Mouse (Mus musculus): ENCODE data around the gene Xpot. TPM values are rescaled to one million over a fixed set of nuclear protein-coding genes. Genes with fewer than 3 reads are reported as not detected.

Gene Xpot
- polyA plus RNA-seq, 1 experiment: 24.8 TPM

GRCm38 (mm10) chr10:121583016-121583415 lies 43.1 kb downstream of the Xpot start:
- H3K27me3 ChIP-seq (replicated peaks): no peaks in the 10 kb centered on the region

DNA sequence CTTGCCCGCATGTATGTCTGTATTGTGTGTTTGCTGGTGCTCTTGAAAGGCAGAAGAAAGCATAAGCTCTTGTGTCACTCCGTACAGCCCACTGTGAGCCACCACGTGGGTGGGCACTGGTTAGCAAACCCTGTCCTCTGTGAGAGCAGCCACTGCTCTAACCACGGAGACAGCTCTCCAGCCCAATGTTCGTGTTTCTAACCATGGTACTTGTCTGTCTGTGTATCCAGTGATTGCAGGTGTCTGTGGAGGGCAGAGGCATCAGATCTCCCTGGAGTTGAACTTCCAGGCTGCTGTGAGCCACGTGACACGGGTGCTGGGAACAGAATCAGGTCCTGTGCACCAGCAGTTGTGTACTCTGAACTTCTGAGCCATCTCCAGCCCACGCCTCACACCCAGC lies 43.8 kb downstream of the Xpot start:
- TF ChIP-seq FLI1 (IDR thresholded peaks at IDR 0.05; ENCODE audit: low read length) (no peak), GATA1 (IDR thresholded peaks at IDR 0.05; ENCODE audit: borderline replicate concordance, low read length) (no peak)
- H3K27me3 ChIP-seq (replicated peaks): no peaks in the 10 kb centered on the region
- H3K4me3 ChIP-seq (replicated peaks): peak overlapping the region; percentile 18
- H3K9me3 ChIP-seq: no peaks in the 10 kb centered on the region
- peaks cover 56% of the 10 kb centered on the region for H3K36me3 ChIP-seq (replicated peaks; ENCODE audit: low read length)
- peaks cover 46% of the 10 kb centered on the region for H3K4me1 ChIP-seq

More at GRCm38 (mm10) chr10:121583016-121583415, 43.1 kb downstream of the Xpot start:
- no peak for TF ChIP-seq FLI1 (IDR thresholded peaks at IDR 0.05; ENCODE audit: low read length)
- no peak for TF ChIP-seq GATA1 (IDR thresholded peaks at IDR 0.05; ENCODE audit: borderline replicate concordance, low read length)
- H3K4me1 ChIP-seq: peaks cover 53% of the 10 kb centered on the region
- no peak overlapping the region for H3K4me3 ChIP-seq (replicated peaks)
- no peaks in the 10 kb centered on the region for H3K9me3 ChIP-seq
- H3K36me3 ChIP-seq (replicated peaks; ENCODE audit: low read length): peaks cover 51% of the 10 kb centered on the region

DNA sequence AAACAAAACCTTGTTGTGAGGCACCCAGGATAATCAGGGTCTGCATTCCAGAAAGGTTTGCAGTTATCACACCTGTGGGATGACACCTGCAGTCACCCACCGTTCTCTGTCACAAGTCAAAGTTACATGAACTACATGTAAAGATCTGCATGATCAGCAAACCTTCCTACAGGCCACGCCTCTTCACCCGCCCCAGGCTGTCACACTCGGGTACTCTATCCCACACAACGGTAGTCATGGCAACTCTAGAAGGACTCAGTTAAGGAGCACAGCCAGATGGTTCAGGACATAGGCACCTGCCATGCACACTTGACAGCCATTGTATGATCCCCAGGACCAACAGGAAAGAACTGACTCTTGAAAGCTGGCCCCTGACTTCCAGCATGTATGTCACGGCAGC lies 44.7 kb downstream of the Xpot start:
- Histone ChIP-seq H3K4me3 (replicated peaks) (no peak overlapping the region), H3K27me3 (replicated peaks) (no peaks in the 10 kb centered on the region), H3K36me3 (replicated peaks; ENCODE audit: low read length) (peaks cover 58% of the 10 kb centered on the region), H3K4me1 (peaks cover 46% of the 10 kb centered on the region), H3K9me3 (no peaks in the 10 kb centered on the region)
- no peak for TF ChIP-seq FLI1 (IDR thresholded peaks at IDR 0.05; ENCODE audit: low read length)
- no peak for TF ChIP-seq GATA1 (IDR thresholded peaks at IDR 0.05; ENCODE audit: borderline replicate concordance, low read length)

GRCm38 (mm10) chr10:121580381-121580780 lies 45.8 kb downstream of the Xpot start:
- H3K4me3 ChIP-seq (replicated peaks): no peak overlapping the region
- TF ChIP-seq FLI1 (IDR thresholded peaks at IDR 0.05; ENCODE audit: low read length) (no peak), GATA1 (IDR thresholded peaks at IDR 0.05; ENCODE audit: borderline replicate concordance, low read length) (no peak)
- peaks cover 68% of the 10 kb centered on the region for H3K36me3 ChIP-seq (replicated peaks; ENCODE audit: low read length)
- H3K27me3 ChIP-seq (replicated peaks): no peaks in the 10 kb centered on the region
- H3K4me1 ChIP-seq: peaks cover 40% of the 10 kb centered on the region
- H3K9me3 ChIP-seq: no peaks in the 10 kb centered on the region

- peaks cover 9% of the 10 kb centered on the region; the same call in 1 of the 2 replicates for H3K4me1 ChIP-seq
- TF ChIP-seq GATA1 (IDR thresholded peaks at IDR 0.05; ENCODE audit: borderline replicate concordance, low read length): no peak
- no peak for TF ChIP-seq FLI1 (IDR thresholded peaks at IDR 0.05; ENCODE audit: low read length)
- H3K4me3 ChIP-seq (replicated peaks): no peak overlapping the region
- H3K9me3 ChIP-seq: no peaks in the 10 kb centered on the region
- peaks cover 61% of the 10 kb centered on the region for H3K36me3 ChIP-seq (replicated peaks; ENCODE audit: low read length)
- no peaks in the 10 kb centered on the region for H3K27me3 ChIP-seq (replicated peaks)
Measured at GRCm38 (mm10) chr10:121576372-121576771, 49.8 kb downstream of the Xpot start.

DNA sequence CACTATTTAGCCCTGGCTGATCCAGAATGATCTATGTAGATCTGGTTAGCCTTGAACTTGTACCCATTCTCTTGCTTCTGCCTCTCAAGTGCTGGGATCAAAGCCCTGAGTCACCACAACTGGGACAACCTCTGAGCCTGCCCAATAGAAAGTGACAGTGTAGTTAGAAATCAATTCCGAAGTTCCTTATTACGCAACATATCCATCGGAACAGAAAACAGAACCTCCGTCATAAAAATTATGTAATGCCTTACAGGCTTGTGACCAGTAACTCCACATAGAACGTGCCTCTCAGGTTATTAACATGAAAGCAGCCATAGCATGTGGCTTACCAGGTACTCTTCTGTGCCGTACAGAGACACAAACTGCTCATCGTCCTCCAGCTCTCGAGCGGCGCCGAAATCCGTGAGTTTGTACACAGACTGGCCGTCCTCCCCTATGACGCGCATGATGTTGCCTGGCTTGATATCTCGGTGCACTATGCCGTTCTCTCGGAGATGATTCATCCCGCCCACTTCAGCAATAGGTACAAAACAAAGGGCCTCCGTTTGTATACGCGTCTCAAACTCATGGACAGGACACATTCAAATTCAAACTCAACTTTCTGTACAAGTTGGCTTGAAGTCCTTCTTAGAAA lies 54.5 kb downstream of the Xpot start:
- H3K4me3 ChIP-seq (replicated peaks): no peak overlapping the region
- H3K9me3 ChIP-seq: peaks cover 22% of the 10 kb centered on the region; the same call in 1 of the 2 replicates
- peaks cover 71% of the 10 kb centered on the region for H3K36me3 ChIP-seq (replicated peaks; ENCODE audit: low read length)
- peaks cover 6% of the 10 kb centered on the region; the same call in 1 of the 2 replicates for H3K4me1 ChIP-seq
- no peaks in the 10 kb centered on the region for H3K27me3 ChIP-seq (replicated peaks)
- TF ChIP-seq GATA1 (IDR thresholded peaks at IDR 0.05; ENCODE audit: borderline replicate concordance, low read length): no peak
- no peak for TF ChIP-seq FLI1 (IDR thresholded peaks at IDR 0.05; ENCODE audit: low read length)

DNA sequence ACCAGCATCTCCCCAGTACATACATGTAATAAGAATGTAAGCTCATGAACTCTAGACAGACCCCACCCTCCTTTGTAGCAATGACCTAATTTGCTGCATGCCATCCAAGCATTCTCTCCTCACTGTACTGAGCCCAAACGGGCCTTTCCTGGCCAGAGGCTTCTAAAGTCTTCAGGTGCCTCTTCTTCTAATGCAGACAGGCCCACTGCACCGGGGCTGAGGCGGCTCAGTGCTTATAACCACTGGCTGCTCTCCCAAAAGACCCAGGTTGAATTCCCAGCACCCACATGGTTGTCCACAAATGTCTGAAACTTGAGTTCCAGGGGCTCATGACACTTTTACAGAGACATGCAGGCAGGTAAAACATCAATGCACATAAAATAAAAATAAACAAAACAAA lies 55.1 kb downstream of the Xpot start:
- no peak overlapping the region for H3K4me3 ChIP-seq (replicated peaks)
- no peaks in the 10 kb centered on the region for H3K27me3 ChIP-seq (replicated peaks)
- peaks cover 22% of the 10 kb centered on the region; the same call in 1 of the 2 replicates for H3K9me3 ChIP-seq
- peaks cover 6% of the 10 kb centered on the region; the same call in 1 of the 2 replicates for H3K4me1 ChIP-seq
- peaks cover 66% of the 10 kb centered on the region for H3K36me3 ChIP-seq (replicated peaks; ENCODE audit: low read length)
- TF ChIP-seq FLI1 (IDR thresholded peaks at IDR 0.05; ENCODE audit: low read length) (no peak), GATA1 (IDR thresholded peaks at IDR 0.05; ENCODE audit: borderline replicate concordance, low read length) (no peak)

DNA sequence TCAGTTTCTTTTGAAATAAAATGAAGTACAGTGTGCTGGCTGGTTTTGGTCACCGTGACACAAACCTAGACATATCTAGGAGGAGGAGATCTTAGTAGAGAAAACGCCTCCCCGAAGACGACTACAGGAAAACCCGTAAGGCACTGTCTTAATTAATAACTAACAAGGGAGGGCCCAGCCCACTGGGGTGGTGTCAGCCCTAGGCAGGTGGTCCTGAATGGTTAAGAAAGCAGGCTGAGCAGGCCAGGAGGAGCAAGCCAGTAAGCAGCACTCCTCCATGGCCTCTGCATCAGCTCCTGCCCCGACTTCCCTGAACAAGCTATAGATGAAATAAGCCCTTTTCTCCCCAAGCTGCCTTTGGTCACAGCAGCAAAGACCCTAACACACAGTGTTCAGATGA lies 56.3 kb downstream of the Xpot start:
- no peak overlapping the region for H3K4me3 ChIP-seq (replicated peaks)
- peaks cover 66% of the 10 kb centered on the region for H3K36me3 ChIP-seq (replicated peaks; ENCODE audit: low read length)
- peaks cover 24% of the 10 kb centered on the region; the same call in 1 of the 2 replicates for H3K9me3 ChIP-seq
- no peaks in the 10 kb centered on the region for H3K27me3 ChIP-seq (replicated peaks)
- TF ChIP-seq FLI1 (IDR thresholded peaks at IDR 0.05; ENCODE audit: low read length): no peak
- no peak for TF ChIP-seq GATA1 (IDR thresholded peaks at IDR 0.05; ENCODE audit: borderline replicate concordance, low read length)
- H3K4me1 ChIP-seq: peaks cover 6% of the 10 kb centered on the region; the same call in 1 of the 2 replicates

DNA sequence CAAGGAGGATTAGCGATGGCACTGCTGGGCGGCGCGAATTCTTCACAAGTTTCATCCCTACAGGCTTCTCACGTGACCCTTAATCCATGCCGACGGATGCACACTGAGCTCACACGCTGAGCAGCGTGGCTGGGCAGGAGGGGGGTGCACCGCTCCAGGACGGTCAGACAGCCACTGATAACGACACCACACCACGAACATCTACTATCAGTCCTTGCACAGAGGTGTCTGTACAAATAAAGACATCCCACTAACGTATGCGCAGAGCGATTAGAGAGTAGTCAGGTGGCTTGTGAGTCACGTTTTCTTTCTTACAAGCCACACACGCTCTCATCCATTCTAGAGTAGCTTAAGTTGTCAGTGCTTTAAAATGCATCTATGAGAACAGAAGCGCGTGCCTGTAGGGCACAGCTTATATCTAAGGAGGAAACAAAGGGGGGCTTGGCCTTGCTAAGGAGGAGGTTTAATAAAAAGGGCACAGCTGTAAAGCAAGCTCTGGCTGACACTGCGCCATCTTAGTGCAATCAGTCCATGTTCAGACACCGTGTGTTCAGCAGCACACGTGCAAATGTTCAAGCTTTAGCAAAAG lies 57.0 kb downstream of the Xpot start:
- H3K9me3 ChIP-seq: peaks cover 24% of the 10 kb centered on the region; the same call in 1 of the 2 replicates
- peaks cover 6% of the 10 kb centered on the region; the same call in 1 of the 2 replicates for H3K4me1 ChIP-seq
- H3K36me3 ChIP-seq (replicated peaks; ENCODE audit: low read length): peaks cover 68% of the 10 kb centered on the region
- H3K27me3 ChIP-seq (replicated peaks): no peaks in the 10 kb centered on the region
- H3K4me3 ChIP-seq (replicated peaks): peak overlapping the region; percentile 62
- TF ChIP-seq GATA1 (IDR thresholded peaks at IDR 0.05; ENCODE audit: borderline replicate concordance, low read length): no peak
- TF ChIP-seq FLI1 (IDR thresholded peaks at IDR 0.05; ENCODE audit: low read length): no peak

GRCm38 (mm10) chr10:121568534-121568933 lies 57.6 kb downstream of the Xpot start:
- Histone ChIP-seq H3K9me3 (peaks cover 24% of the 10 kb centered on the region; the same call in 1 of the 2 replicates), H3K4me3 (replicated peaks) (no peak overlapping the region), H3K36me3 (replicated peaks; ENCODE audit: low read length) (peaks cover 72% of the 10 kb centered on the region), H3K27me3 (replicated peaks) (no peaks in the 10 kb centered on the region), H3K4me1 (peaks cover 6% of the 10 kb centered on the region; the same call in 1 of the 2 replicates)
- TF ChIP-seq FLI1 (IDR thresholded peaks at IDR 0.05; ENCODE audit: low read length): no peak
- no peak for TF ChIP-seq GATA1 (IDR thresholded peaks at IDR 0.05; ENCODE audit: borderline replicate concordance, low read length)
